Mouse (Mus musculus) MEL (cell line): Measurements from ENCODE around the gene Tab1. TPM values are rescaled to one million over a fixed set of nuclear protein-coding genes. Genes with fewer than 3 reads are reported as not detected.

ENCODE experiments used
- DNase-seq: peaks from one replicate; pipeline ENCODE4 v3.0.0; 2011; ENCODE audit warnings: low read depth, low spot score
- H3K27ac ChIP-seq: 2 replicates; pipeline ENCODE4 v1.5.1; 2012; ENCODE audit warnings: low read depth, mild to moderate bottlenecking, control low read depth, low read length, moderate library complexity; ENCODE audit not compliant: control insufficient read depth
- H3K27me3 ChIP-seq, 2 experiments: fragments of 150-350 bp in 1 of 2; sonication (generic) in 1 of 2; 2 replicates each; pipeline ENCODE4 v1.6.1; 2012; ENCODE audit warnings: low read length in 2 of 2, mild to moderate bottlenecking in 2 of 2, improper control_type of control experiment in 1 of 2, moderate library complexity in 1 of 2; ENCODE audit not compliant: insufficient read depth in 2 of 2, control insufficient read depth in 1 of 2
- H3K36me3 ChIP-seq, 2 experiments: 2 replicates each; pipeline ENCODE4 v1.6.1; 2012 to 2014; ENCODE audit warnings: low read length in 2 of 2, improper control_type of control experiment in 1 of 2, inconsistent platforms in 1 of 2, mild to moderate bottlenecking in 1 of 2; ENCODE audit not compliant: insufficient read depth in 2 of 2, control insufficient read depth in 1 of 2
- H3K4me1 ChIP-seq, 2 experiments: fragments of 150-350 bp in 1 of 2; sonication (generic) in 1 of 2; 2 replicates each; pipeline ENCODE4 v1.6.1; 2012; ENCODE audit warnings: low read length in 2 of 2, improper control_type of control experiment in 1 of 2, mild to moderate bottlenecking in 1 of 2; ENCODE audit not compliant: insufficient read depth in 2 of 2, control insufficient read depth in 1 of 2
- H3K4me3 ChIP-seq, 2 experiments: fragments of 150-350 bp in 1 of 2; sonication (generic) in 1 of 2; 2 replicates each; pipeline ENCODE4 v1.5.1; 2012; ENCODE audit warnings: low read depth in 2 of 2, low read length in 2 of 2, mild to moderate bottlenecking in 2 of 2, moderate library complexity in 2 of 2, control low read depth in 1 of 2, improper control_type of control experiment in 1 of 2; ENCODE audit not compliant: control insufficient read depth in 1 of 2, insufficient read depth in 1 of 2
- H3K79me2 ChIP-seq: 2 replicates; pipeline ENCODE4 v1.6.1; 2012; ENCODE audit warnings: mild to moderate bottlenecking, low read length, moderate library complexity; ENCODE audit not compliant: control insufficient read depth, poor library complexity, insufficient read depth
- H3K9ac ChIP-seq: 2 replicates; pipeline ENCODE4 v1.6.1; 2012; ENCODE audit warnings: low read depth, mild to moderate bottlenecking, control low read depth, low read length, moderate library complexity; ENCODE audit not compliant: control insufficient read depth, poor library complexity, severe bottlenecking
- H3K9me3 ChIP-seq: fragments of 150-350 bp; sonication (generic); replicated peaks from 2 replicates; pipeline ENCODE4 v1.6.1; 2012; ENCODE audit warnings: mild to moderate bottlenecking, low read length, improper control_type of control experiment, moderate library complexity; ENCODE audit not compliant: insufficient read depth
- E2F4 ChIP-seq: IDR thresholded peaks from 2 replicates; pipeline ENCODE4 v1.6.1; 2011; ENCODE audit warnings: low read depth, low read length, improper control_type of control experiment, borderline replicate concordance
- ELF1 ChIP-seq: IDR thresholded peaks from 2 replicates; pipeline ENCODE4 v1.6.1; 2014; ENCODE audit warnings: low read depth, mild to moderate bottlenecking, inconsistent platforms, low read length, improper control_type of control experiment, moderate library complexity
- EP300 ChIP-seq, 2 experiments: IDR thresholded peaks; 2 replicates each; pipeline ENCODE4 v1.6.1; 2011; ENCODE audit warnings: improper control_type of control experiment in 2 of 2, low read length in 2 of 2, low read depth in 1 of 2, mild to moderate bottlenecking in 1 of 2
- ETS1 ChIP-seq: IDR thresholded peaks from 2 replicates; pipeline ENCODE4 v1.6.1; 2012; ENCODE audit warnings: low read depth, mild to moderate bottlenecking, inconsistent platforms, low read length, improper control_type of control experiment, moderate library complexity
- HCFC1 ChIP-seq: IDR thresholded peaks from 2 replicates; pipeline ENCODE4 v1.6.1; 2012; ENCODE audit warnings: low read depth, mild to moderate bottlenecking, inconsistent platforms, low read length, improper control_type of control experiment, moderate library complexity
- MAFK ChIP-seq: IDR thresholded peaks from 2 replicates; pipeline ENCODE4 v1.6.1; 2011; ENCODE audit warnings: low read depth, mild to moderate bottlenecking, low read length, improper control_type of control experiment, borderline replicate concordance
- MEF2A ChIP-seq: IDR thresholded peaks from 2 replicates; pipeline ENCODE4 v1.6.1; 2014; ENCODE audit warnings: low read depth, mild to moderate bottlenecking, inconsistent platforms, low read length, improper control_type of control experiment; ENCODE audit not compliant: poor library complexity, insufficient replicate concordance, severe bottlenecking; ENCODE audit errors: extremely low read depth
- MYB ChIP-seq: IDR thresholded peaks from 2 replicates; pipeline ENCODE4 v1.6.1; 2011; ENCODE audit warnings: mild to moderate bottlenecking, low read depth, low read length, improper control_type of control experiment
- MYC ChIP-seq: IDR thresholded peaks from 2 replicates; pipeline ENCODE4 v1.6.1; 2011; ENCODE audit warnings: low read depth, mild to moderate bottlenecking, low read length, improper control_type of control experiment, moderate library complexity
- NELFE ChIP-seq: IDR thresholded peaks from 2 replicates; pipeline ENCODE4 v1.6.1; 2011; ENCODE audit warnings: low read depth, low read length, improper control_type of control experiment
- NRF1 ChIP-seq: IDR thresholded peaks from 2 replicates; pipeline ENCODE4 v1.6.1; 2014; ENCODE audit warnings: low read depth, mild to moderate bottlenecking, inconsistent platforms, low read length, improper control_type of control experiment, moderate library complexity; ENCODE audit not compliant: poor library complexity, insufficient read depth, severe bottlenecking
- POLR2A ChIP-seq, 2 experiments: IDR thresholded peaks; 2 replicates each; pipeline ENCODE4 v1.6.1; 2011 to 2012; ENCODE audit warnings: low read length in 2 of 2, mild to moderate bottlenecking in 2 of 2, control low read depth in 1 of 2, improper control_type of control experiment in 1 of 2, low read depth in 1 of 2, moderate library complexity in 1 of 2; ENCODE audit not compliant: control insufficient read depth in 1 of 2, insufficient read depth in 1 of 2, poor library complexity in 1 of 2
- POLR2AphosphoS2 ChIP-seq: IDR thresholded peaks from 2 replicates; pipeline ENCODE4 v1.6.1; 2011; ENCODE audit warnings: low read length, improper control_type of control experiment
- RAD21 ChIP-seq: IDR thresholded peaks from 2 replicates; pipeline ENCODE4 v1.6.1; 2011; ENCODE audit warnings: mild to moderate bottlenecking, low read depth, low read length, improper control_type of control experiment
- RCOR1 ChIP-seq: IDR thresholded peaks from 2 replicates; pipeline ENCODE4 v1.6.1; 2012; ENCODE audit warnings: low read depth, mild to moderate bottlenecking, inconsistent platforms, low read length, improper control_type of control experiment
- TCF12 ChIP-seq: IDR thresholded peaks from 2 replicates; pipeline ENCODE4 v1.6.1; 2014; ENCODE audit warnings: low read depth, mild to moderate bottlenecking, inconsistent platforms, low read length, improper control_type of control experiment, moderate library complexity
- ZC3H11A ChIP-seq: IDR thresholded peaks from 2 replicates; pipeline ENCODE4 v1.6.1; 2012; ENCODE audit warnings: low read depth, mild to moderate bottlenecking, inconsistent platforms, low read length, improper control_type of control experiment
- ZMIZ1 ChIP-seq: IDR thresholded peaks from 2 replicates; pipeline ENCODE4 v1.6.1; 2012; ENCODE audit warnings: low read depth, mild to moderate bottlenecking, inconsistent platforms, low read length, improper control_type of control experiment, moderate library complexity
- polyA plus RNA-seq, 2 experiments: library from polyadenylated mRNA; stranded (reverse) in 1 of 2; unstranded in 1 of 2; fragments of >175 nt in 1 of 2; fragments of >200 nt in 1 of 2; gene quantifications; 2 replicates each; pipeline versions ENCODE4 v1.2.1 to v1.2.4; 2012; ENCODE audit warnings: low replicate concordance in 2 of 2, low read depth in 1 of 2; ENCODE audit not compliant: insufficient read length in 2 of 2, insufficient read depth in 1 of 2, missing spikeins in 1 of 2
- total RNA-seq: library from RNA; depleted of rRNA; stranded (reverse); fragments of 300-350 nt; gene quantifications from 2 replicates; pipeline ENCODE4 v1.2.3, GENCODE M21; 2012; rRNA removed

The Tab1 gene
- total and polyA plus RNA-seq, 3 experiments: 23.3 to 31.1 TPM; not detected in 1

- no peaks in the 10 kb centered on the region for H3K36me3 ChIP-seq
- H3K9me3 ChIP-seq: no peaks in the 10 kb centered on the region
- no peak overlapping the region for H3K27ac ChIP-seq
- DNase-seq: no peak
- TF ChIP-seq NELFE (no peak), POLR2A (IDR thresholded peaks at IDR 0.05; ENCODE audit: control insufficient read depth in 1 of 2, insufficient read depth in 1 of 2, low read depth in 1 of 2, low read length in 2 of 2, poor library complexity in 1 of 2) (no peak), EP300 (IDR thresholded peaks at IDR 0.05; ENCODE audit: low read depth in 1 of 2, low read length in 2 of 2) (no peak), RCOR1 (no peak), MEF2A (no peak), ELF1 (no peak), POLR2AphosphoS2 (no peak), MYC (no peak), MYB (no peak), HCFC1 (no peak), E2F4 (no peak), ETS1 (no peak), RAD21 (no peak), ZC3H11A (no peak), MAFK (no peak), NRF1 (no peak), ZMIZ1 (no peak), TCF12 (no peak)
- TF ChIP-seq, all 39 proteins: peak for 0
- no peaks in the 10 kb centered on the region for H3K4me1 ChIP-seq
- H3K27me3 ChIP-seq: peaks cover 0 to 2% of the 10 kb centered on the region in 2 experiments; a peak in 3 of 4 replicates
- H3K79me2 ChIP-seq: no peaks in the 10 kb centered on the region
- no peak overlapping the region for H3K9ac ChIP-seq
- H3K4me3 ChIP-seq: no peak overlapping the region
These were observed 75.5 kb downstream of the Tab1 start for GRCm38 (mm10) chr15:80208446-80208845.

Other genes with a start within 250 kb of the Tab1 start
- 17.2 and 22.2 TPM in 2 replicates for gene Apobec3, start 241.5 kb upstream of the Tab1 start, total RNA-seq
- 10 to 100 TPM in 1 of 2 experiments, not detected in 1; 38.6 TPM for gene Apobec3, start 241.5 kb upstream of the Tab1 start, polyA plus RNA-seq
- 2.9 and 3.7 TPM in 2 replicates for gene Cbx7, start 162.0 kb upstream of the Tab1 start, total RNA-seq
- 10 to 100 TPM in 1 of 2 experiments, not detected in 1; 11.1 TPM for gene Cbx7, start 162.0 kb upstream of the Tab1 start, polyA plus RNA-seq
- gene Pdgfb, start 118.2 kb upstream of the Tab1 start, total RNA-seq: 0.23 and 0.26 TPM in 2 replicates
- gene Pdgfb, start 118.2 kb upstream of the Tab1 start, polyA plus RNA-seq: under 1 TPM in 1 of 2 experiments, not detected in 1; 0.72 TPM
- gene Syngr1, start 41.8 kb upstream of the Tab1 start, total RNA-seq: 93.7 and 105 TPM in 2 replicates
- 100 to 1,000 TPM in 1 of 2 experiments, not detected in 1; 115 TPM for gene Syngr1, start 41.8 kb upstream of the Tab1 start, polyA plus RNA-seq
- gene Rpl3, start 41.3 kb upstream of the Tab1 start, total RNA-seq: 1,686 and 1,722 TPM in 2 replicates
- 1,000 to 10,000 TPM in 1 of 2 experiments, 100 to 1,000 TPM in 1; 543 to 1,096 TPM for gene Rpl3, start 41.3 kb upstream of the Tab1 start, polyA plus RNA-seq
- not detected in 2 replicates for gene Mgat3, start 40.6 kb downstream of the Tab1 start, total RNA-seq
- not detected for gene Mgat3, start 40.6 kb downstream of the Tab1 start, polyA plus RNA-seq
- 35.4 and 41.5 TPM in 2 replicates for gene Mief1, start 100.9 kb downstream of the Tab1 start, total RNA-seq
- gene Mief1, start 100.9 kb downstream of the Tab1 start, polyA plus RNA-seq: 10 to 100 TPM in 1 of 2 experiments, not detected in 1; 34.6 TPM
- gene AC140267.1, start 102.7 kb downstream of the Tab1 start, total RNA-seq: not detected in 2 replicates
- 1 to 10 TPM in 1 of 2 experiments, not detected in 1; 1.9 TPM for gene AC140267.1, start 102.7 kb downstream of the Tab1 start, polyA plus RNA-seq
- 351 and 459 TPM in 2 replicates for gene Atf4, start 122.1 kb downstream of the Tab1 start, total RNA-seq
- gene Atf4, start 122.1 kb downstream of the Tab1 start, polyA plus RNA-seq: 100 to 1,000 TPM in 1 of 2 experiments, 10 to 100 TPM in 1; 85.1 to 444 TPM
- 59.7 and 78.9 TPM in 2 replicates for gene Rps19bp1, start 131.2 kb downstream of the Tab1 start, total RNA-seq
- gene Rps19bp1, start 131.2 kb downstream of the Tab1 start, polyA plus RNA-seq: 100 to 1,000 TPM in 1 of 2 experiments, not detected in 1; 155 TPM
- gene Cacna1i, start 154.1 kb downstream of the Tab1 start, total RNA-seq: not detected in 2 replicates
- not detected for gene Cacna1i, start 154.1 kb downstream of the Tab1 start, polyA plus RNA-seq